Mouse (Mus musculus): ENCODE results near the gene Unc80.

The Unc80 gene

DNA sequence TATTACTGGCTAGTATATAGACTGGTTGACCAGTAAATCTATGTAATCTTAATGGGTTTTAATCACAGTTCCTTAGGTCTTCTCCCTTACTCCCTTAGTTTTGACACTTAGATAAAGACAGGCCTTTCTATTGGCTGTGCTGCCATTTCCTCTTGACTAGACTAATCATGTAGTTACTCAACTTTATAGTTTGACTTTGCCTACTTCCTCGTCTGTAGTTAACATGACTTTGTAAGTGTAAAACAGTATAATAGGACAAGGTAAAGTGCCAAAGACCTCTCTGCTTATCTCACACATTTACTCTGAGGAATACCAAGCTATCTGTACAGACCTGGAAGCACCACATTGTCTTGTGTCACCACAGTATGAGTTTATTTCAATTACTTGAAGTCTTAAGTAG is 262.4 kb downstream of the Unc80 start:
- DNase-seq, result no peak

Data from thymus, adult 18-20 months (tissue).